Mouse (Mus musculus): ENCODE data around the gene Capns2.

GRCm38 (mm10) chr8:92901107-92901506, at the start of gene Capns2:
- TF ChIP-seq POLR2A (IDR thresholded peaks at IDR 0.05; ENCODE audit: low read depth, low read length) (no peak), TCF12 (IDR thresholded peaks at IDR 0.05; ENCODE audit: low read depth, low read length) (no peak), MAFK (IDR thresholded peaks at IDR 0.05; ENCODE audit: insufficient replicate concordance, low read length) (no peak), EP300 (IDR thresholded peaks at IDR 0.05; ENCODE audit: low read length) (no peak), MEF2A (IDR thresholded peaks at IDR 0.05; ENCODE audit: borderline replicate concordance, low read depth, low read length) (no peak), CTCF (conservative IDR thresholded peaks at IDR 0.05 in 1 of 2, IDR thresholded peaks at IDR 0.05 in 1 of 2; ENCODE audit: low read depth in 2 of 2, low read length in 2 of 2) (no peak), HCFC1 (IDR thresholded peaks at IDR 0.05; ENCODE audit: low read depth, low read length) (no peak), MAZ (IDR thresholded peaks at IDR 0.05; ENCODE audit: low read depth, low read length) (no peak), RAD21 (IDR thresholded peaks at IDR 0.05; ENCODE audit: low read depth, low read length) (no peak), E2F4 (IDR thresholded peaks at IDR 0.05; ENCODE audit: insufficient replicate concordance, low read depth, low read length) (no peak), PAX5 (IDR thresholded peaks at IDR 0.05; ENCODE audit: low read length) (no peak), JUND (conservative IDR thresholded peaks at IDR 0.05; ENCODE audit: low read depth, low read length) (no peak)

Measured in CH12.LX (cell line).